Mouse (Mus musculus): ENCODE data around the gene Spag4.

The Spag4 gene

DNA sequence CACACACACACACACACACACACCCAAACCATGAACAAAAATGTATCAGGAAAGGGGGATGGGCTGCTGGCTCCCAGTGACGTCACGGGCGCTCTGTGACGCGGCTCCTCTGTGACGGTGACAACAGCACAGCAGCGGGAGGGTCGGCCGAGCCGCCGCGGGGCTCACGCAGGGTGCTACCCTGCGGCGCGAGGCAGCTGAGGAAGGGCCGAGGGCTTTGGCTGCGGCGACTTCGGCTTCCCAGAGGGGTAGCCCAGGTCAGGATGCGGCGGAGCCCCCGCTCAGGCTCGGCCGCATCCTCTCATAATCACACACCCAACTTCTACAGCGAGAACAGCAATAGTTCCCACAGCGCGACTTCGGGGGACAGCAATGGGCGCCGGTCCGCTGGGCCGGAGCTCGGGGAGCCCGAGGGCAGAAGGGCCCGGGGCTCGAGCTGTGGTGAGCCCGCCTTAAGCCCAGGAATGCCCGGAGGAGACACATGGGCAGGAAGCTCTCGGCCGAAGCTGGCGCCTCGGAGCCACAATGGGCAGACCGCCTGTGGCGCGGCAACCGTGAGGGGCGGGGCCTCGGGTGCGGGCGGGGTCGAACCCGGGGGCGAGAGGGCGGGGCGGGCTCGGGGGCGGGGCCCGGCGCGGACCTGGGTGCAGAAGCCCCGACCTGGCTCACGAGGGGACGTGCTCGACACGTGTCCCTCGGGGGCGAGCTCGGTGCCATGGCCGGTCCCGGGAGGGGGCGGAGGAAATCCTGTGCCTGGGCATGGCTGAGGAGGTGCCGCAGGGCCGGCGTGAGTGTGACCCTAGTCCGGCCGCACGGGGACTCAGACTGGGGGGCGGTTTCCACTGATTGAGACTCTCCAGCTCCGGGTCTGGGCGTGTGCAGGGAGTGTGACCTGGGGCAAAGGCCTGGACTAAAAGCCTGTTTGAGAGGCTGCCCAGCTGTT, at the start of gene Spag4:
Gene Spag4, plus strand, starts transcription at position 77 of the 943 bp plus-strand sequence.
- DNase-seq (ENCODE audit: low spot score in 2 of 2): peak; percentile 61 to 62

DNA sequence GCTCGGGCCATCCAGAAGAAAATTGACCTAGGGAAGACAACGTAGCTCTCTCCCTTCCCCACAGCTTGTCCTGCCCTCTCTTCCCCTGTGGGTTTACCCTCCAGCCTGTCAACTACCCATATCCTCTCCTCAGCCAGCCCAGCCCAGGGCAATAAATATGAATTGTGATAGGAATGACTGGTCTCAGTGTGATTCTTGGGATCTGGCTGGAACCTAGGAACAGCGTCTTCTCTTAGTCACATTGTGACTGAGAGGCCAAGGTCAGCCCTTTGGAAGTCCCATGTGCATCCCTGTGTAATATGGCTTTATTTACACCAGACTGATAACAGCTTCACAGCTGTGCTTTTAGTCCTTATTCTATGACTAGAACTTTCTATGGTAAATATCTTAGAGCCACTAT, 46.9 kb upstream of the Spag4 start:
- no peak for DNase-seq (ENCODE audit: low spot score in 2 of 2)

DNA sequence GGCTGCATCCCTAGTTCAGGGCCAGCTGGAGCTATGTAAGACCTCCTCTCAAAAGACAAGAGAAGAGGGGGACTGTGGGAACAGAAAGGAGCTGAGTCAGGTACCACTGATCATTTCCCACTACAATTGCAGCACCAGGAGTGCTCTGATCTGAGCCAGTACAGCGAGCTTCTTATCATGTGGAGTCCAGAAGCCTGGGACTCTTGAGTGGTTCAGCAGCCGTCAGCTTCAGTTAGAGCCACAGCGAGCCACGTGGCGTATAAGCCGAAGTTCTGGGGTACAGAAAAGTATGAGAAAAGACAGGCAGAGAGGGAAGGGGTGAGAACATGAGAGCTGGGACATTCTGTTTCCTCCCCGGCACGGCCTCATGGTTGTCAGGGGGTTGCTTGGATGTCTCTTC, 43.8 kb upstream of the Spag4 start:
- no peak for DNase-seq (ENCODE audit: low spot score in 2 of 2)

DNA sequence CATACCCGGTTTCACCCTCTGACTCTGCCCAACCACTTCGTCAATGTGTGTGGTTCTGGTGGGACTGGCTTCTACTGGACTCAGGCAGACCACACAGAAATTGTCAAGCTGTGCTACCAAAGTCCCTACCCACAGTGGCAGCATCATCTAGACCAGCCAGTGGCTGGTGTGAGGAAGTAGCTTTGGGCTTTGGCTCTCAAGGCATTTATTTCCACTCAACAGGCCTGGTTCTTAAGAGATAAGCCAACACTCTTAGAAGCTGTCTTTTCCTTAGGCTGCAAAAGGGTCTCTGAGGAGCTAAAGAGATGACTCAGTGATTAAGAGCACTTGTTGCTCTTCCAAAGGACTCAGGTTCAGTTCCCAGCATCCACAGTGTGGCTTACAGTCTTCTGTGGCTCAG, 43.2 kb upstream of the Spag4 start:
- DNase-seq (ENCODE audit: low spot score in 2 of 2): no peak

DNA sequence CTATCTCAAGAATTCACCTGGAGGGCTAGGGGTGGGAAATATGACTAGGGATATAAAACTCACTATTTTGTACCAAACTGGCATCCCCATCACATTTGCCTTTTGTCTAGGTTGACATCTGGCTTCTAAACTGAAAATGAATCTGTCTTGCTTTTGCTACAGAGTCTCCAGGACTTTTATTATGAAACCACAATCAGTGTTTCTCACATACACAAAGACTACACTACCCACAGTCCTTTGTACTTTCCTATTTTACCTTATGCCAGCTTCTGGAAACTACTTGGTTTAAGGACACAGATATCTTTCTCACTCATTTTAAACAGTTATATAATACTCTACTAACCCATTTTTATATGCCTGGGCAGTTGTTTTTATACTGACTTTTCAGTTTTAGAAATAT, 39.5 kb upstream of the Spag4 start:
- no peak for DNase-seq (ENCODE audit: low spot score in 2 of 2)

DNA sequence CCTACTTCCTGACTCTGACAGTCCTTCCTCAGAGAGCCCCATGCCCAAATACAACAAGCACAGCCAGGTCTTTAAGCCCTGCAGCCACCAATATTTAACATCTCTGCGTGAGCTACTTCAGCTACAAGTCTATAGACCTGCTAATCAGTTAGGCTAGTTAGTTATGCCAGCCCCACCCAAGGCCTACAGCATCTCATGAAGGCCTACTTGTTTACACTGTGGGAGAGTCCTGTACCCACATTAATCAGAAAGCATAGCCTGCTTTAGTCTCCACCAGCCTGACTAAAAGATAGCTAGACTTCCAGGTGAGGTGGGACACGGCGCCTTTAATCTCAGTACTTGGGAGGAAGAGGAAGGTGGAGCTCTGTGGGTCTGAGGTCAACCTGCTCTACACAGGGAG, 25.6 kb upstream of the Spag4 start:
- no peak for DNase-seq (ENCODE audit: low spot score in 2 of 2)

DNA sequence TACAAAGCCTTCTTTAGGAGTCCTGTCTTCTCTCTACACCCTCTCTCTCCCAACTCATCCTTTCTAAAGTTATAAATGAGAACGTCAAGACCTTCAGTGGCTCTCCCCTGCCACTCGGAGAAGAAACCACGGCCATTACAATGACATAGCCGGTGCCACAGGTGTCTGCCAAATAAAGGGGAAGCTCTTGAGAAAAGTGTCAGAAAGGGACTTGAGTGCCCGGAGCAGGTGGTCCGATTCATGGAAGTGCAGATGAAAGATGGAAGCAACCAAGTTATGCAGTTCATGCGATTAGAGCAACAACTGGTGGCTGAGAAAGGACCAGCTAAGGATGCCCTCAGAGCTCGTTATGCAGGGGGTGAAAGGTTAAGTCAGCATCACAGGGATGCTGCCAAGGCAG, 22.1 kb upstream of the Spag4 start:
- DNase-seq (ENCODE audit: low spot score in 2 of 2): no peak

DNA sequence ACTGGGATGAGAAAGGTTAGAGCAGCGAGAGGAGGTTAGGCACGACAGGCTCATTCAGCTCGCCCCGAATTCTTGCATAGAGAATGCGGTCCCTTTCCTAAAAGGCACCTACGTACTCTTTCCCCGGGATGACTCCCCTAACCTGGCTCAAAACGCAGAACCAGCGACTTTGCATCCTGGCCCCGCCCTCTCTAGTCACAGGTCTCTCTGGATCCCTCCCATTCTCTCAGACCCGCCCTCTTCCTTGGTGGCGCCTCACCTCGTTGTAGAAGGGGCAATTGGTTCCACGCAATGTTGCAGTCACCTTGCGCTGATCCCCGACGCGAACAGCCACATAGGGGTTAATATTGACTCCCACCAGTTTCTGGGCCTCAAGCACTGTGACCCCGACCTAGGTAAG, 17.0 kb upstream of the Spag4 start:
- DNase-seq (ENCODE audit: low spot score in 2 of 2): no peak

DNA sequence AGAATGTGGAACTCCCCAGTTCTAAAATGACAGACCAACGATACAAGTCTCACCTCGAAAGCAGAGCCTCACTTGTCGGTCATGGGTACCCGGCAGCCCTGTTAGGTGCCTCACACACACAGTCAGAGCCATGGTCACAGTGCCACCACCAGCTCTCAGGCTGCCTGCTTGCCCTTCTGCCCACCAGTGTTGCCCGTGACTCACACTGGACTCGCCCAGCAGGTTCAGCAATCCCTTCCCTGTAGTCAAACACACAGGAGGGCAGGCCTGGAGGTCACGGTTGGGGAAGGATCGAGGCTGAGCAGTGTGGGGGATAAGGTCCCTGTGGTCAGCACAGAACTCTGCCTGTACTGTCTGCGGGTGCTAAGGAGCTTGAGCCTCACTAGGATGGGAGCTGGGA, 12.2 kb upstream of the Spag4 start, which contains the start of gene Fer1l4:
Gene Fer1l4, minus strand, starts transcription at position 132 of the 400 bp plus-strand sequence.
- DNase-seq (ENCODE audit: low spot score in 2 of 2): no peak

DNA sequence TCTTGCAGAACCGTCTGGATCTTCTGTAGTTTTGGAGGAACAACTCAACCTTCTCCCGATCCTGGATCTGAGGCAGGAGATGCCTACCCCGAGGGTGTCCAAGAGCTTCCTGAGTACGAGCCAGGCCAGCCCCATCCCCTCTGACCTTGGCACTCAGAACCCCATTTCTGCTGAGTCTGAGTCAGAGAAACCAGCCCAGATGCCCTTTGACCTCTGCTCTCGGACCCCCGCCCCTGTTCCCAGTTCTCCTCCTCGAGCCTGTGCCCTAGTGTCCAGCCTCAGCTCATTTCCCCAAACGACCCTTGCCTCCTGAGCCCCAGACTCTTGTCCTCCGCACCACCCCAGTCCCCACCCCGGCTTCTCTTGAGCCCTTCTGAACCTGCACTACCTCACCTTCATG, 1.2 kb downstream of the Spag4 start:
- no peak for DNase-seq (ENCODE audit: low spot score in 2 of 2)

DNA sequence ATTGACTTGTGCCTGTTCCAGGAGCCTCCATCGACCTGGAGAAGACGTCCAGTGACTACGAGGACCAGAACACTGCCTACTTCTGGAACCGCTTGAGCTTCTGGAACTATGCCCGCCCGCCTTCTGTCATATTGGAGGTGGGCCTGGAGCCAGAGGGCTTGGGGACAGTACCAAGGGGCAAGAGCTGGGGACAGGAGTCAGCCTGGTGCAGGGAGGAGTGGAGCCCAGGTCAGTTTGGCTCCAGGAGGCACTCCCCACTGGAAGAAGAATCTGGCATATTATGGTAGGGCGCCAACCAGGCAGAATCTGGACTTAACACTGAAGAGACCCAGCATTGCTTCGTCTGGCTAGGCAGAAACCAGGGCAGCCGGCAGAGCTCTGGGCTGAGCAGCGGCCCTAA, 2.9 kb downstream of the Spag4 start:
- DNase-seq (ENCODE audit: low spot score in 2 of 2): no peak

DNA sequence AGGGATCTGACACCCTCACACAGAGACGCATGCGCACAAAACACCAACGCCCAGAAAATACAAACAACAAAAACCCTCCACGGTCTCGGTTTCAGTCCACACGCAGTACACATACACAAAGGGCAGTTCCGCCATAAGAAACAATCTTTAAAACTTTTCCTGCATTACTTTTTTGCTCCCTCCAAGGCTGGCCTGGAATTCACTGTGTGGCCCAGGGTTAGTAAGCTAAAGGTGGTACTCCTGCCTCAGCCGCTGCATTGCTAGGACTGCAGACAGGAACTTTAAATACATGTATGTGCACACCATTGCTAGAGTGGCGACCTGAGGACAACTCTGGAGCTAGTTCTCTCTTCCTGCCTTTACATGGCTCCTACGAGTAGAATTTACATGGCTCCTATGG, 6.3 kb downstream of the Spag4 start:
- DNase-seq (ENCODE audit: low spot score in 2 of 2): no peak

DNA sequence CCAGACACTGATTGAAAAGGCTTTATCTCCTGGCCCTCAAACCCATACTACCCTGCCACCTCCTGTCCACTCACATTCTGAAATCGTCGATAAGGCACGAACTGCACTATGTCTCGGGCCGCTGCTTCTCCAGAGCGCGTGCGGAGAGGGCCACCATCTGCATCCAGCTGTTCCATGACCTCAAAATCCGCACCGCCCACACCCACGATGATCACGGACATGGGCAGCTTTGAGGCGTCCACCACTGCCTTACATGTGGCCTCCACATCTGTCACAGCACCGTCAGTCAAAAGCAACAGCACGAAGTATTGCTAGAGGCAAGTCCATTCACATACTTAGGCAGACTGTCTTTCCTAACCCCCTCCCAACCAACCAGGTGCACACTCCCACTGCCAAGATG, 8.8 kb downstream of the Spag4 start:
- DNase-seq (ENCODE audit: low spot score in 2 of 2): no peak

DNA sequence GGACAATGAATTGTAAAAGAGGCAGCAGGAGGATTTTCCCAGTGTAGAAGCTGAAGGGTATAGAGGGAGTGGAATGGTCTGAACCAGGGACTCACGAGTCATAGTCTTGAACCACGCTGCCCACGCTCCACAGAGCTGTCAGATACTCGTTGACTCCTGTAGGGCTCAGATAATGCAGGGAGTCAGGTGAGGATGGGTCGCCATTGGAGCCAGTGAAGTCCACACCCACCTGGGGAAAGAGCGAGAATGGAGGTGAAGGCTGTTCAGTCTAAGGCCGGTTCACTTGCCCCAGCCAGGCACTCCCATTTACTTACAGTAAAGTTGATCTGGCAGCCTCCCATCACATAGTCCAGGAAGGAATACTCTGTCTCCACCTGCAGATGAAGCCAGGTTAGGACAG, 12.5 kb downstream of the Spag4 start:
- DNase-seq (ENCODE audit: low spot score in 2 of 2): no peak

DNA sequence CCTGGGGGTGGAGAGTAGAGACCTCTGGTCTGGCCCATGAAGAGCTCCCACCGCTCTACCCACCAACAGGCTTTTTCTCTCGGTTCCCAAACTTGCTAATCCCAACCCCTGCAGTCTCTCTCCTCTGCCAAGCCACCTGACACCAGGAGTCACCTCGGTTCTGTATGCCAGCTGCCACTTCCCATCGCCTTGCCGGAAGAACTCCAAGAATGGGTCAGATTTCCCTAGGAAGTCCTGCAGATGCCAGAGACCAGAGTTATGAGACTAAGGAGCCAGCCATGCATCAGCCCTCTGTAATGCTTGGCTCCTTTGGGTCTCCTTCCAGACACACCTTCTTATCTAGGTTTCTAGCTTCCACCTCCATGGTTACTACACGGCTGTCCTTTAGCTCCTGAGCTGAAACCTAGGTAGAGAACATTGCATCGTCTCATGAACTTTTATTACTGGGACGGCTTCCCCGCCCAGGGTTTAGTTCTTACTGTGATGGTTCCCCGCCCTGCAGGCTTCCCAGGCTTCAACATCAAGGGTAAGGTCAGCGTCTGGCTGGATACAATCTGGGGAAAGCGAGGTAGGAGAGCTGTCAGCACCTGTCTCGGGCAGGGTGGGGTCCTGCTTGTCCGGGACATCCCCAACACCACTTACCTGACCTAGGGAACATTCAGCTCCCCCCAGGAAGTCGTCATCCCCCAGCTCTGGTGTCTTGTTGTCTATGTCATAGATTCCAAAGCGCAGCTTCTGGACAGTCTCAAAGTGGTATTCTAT, 13.6 kb downstream of the Spag4 start:
- DNase-seq (ENCODE audit: low spot score in 2 of 2): no peak

DNA sequence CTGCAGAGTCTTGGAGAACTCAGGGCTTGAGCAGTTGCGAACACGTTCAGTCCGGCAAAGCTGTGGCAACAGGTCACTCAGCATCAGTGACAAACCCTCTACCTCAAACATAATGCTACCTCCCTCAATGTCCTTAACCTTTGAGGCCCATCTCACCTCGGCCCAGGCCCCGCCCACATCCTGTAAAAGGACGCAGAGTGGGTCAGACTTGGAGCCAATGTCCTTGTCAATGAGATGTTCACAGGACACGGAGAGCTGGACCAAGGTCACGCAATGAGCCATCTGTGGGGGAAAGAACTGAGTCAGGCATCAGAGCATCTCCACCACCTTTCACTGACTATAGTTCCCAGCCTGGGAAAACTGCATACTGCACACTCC, 14.2 kb downstream of the Spag4 start:
- no peak for DNase-seq (ENCODE audit: low spot score in 2 of 2)

DNA sequence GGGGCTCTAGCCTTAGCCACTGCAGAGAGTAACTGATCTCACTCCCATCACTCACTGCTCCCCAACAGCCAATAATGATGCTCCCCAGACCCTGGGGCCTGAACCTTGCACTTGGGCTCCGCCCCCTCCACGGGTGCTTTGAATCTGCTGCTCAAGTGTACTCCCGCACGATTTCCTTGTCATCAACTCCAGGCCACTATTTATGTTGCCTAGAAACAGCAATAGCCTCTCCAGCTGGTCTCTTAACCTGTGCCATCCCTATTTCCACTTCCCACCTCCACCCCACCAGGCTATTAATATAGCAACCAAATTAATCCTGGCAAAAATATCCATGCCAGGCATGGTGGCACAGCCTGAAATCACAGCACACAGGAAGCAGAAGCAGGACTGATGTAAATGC, 14.7 kb downstream of the Spag4 start:
- DNase-seq (ENCODE audit: low spot score in 2 of 2): no peak

DNA sequence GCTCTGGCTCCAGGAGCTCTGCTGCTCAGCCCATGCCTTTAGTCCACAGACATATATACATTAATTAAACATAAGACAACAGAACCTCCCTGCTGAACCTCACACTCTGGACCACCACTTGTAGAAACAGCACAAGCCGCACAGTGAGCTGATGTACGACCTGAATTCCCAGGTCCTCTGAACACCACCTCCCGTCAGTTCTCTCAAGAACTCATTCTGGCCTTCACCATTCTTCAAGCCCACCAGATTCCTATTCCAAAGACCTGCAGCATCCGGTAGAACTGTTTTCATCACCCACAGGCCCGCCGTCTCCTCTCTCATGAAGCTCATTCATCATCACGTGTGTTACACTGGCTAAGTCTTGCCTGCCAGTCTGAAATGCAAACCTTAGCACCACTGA, 15.4 kb downstream of the Spag4 start:
- DNase-seq (ENCODE audit: low spot score in 2 of 2): no peak

DNA sequence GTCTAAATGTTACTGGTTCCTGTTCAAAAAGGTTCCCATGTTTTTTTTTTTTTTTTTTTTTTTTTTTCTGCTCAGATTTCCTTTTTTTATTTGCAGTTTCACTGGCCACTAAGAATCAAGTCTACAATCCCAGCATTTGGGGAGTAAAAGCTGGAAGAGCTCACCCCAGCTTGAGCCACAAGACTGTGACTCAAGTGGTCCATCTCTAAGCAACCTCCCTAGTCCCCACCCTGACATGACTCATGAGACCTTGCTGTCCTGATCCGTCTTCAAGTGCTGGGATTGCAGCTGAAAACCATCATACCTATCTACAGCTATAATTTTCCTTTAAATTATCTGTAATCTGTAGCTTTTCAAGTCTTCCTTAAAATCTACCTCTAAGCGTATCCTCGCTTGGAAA, 19.6 kb downstream of the Spag4 start:
- DNase-seq (ENCODE audit: low spot score in 2 of 2): no peak

DNA sequence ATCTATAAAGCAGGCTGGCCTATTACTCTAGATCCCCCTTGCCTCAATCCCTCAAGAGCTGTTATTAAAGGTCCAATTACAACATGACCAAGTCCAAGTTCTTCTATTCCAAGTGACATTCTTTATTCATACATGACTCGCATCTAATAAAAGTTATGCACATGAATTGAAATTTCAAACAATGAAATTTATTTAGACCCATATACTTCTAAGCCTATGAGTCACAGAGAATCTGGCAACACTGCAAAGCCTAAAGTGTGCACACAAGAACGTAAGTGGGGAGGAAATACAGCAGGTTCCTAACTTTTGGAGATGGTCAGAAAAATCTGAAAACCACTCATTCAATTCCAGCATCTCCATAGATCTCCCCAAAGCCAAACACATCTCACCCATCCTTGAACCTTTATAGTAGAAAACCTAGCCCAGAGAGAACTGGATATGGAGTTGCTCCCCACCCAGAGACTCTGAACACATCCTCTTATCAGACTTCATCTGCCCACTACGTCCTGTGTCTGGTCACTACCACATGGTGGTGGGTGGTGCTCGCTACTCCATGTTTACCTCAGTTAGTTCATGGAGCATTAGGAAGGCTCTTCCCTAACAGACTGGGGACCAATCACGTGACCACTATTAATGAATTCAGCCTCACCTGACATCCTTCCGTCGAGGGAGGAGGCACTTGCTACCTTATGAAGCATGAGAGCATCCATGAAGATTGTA, 22.6 kb downstream of the Spag4 start:
- DNase-seq (ENCODE audit: low spot score in 2 of 2): no peak

DNA sequence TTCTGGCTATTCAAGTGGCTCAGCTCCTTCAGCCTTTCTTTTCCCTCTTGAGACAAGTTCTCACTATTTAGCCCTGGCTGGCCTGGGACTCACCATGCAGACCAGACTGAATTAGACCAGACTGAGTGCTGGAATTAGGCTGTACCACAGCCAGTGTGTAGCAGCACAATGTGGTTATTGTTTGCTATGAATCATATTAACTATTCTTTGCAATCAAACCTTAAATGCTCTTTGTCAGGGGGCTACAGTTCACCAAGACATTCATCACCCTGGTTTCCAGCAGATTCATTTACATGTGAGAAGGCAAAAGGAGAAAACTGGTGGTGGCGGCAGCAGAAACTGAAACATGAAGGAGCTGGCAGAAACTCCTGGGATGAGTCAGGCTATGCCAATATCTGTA, 24.8 kb downstream of the Spag4 start:
- peak in 1 of 2 experiments; percentile 44 for DNase-seq (ENCODE audit: low spot score in 2 of 2)

DNA sequence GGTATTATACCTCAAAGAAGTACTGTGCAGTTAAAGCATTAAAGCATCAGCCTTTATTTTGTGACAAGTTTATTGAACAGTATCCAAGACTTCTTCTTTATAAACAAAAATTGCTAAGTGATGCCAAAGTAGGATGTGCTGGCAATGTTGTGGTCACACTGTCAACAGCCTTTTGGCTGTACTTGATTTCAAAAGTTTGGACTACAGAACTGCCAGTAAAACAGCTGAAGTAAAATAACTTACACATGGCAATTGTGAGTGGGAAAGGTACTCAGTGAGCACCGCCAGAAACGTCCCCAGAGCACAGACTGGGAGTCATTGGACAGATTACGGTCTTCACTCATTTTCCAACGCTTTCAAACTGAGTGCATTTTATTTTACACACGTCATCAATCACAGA, 27.0 kb downstream of the Spag4 start:
- no peak for DNase-seq (ENCODE audit: low spot score in 2 of 2)
